Mouse (Mus musculus) fat pad, adult 2 months (tissue): ENCODE measurements at regions not wholly inside any gene's neighbourhood (a gene's known extent, or its start where the extent isn't known, plus 50 kb on each side); places are given as distances from the start of the nearest gene placed in this dataset.

ENCODE experiments used
- DNase-seq: peaks from one replicate; pipeline ENCODE4 v3.0.0-alpha.2; 2011; ENCODE audit warnings: low read depth, low spot score; ENCODE audit errors: extremely low read depth

DNA sequence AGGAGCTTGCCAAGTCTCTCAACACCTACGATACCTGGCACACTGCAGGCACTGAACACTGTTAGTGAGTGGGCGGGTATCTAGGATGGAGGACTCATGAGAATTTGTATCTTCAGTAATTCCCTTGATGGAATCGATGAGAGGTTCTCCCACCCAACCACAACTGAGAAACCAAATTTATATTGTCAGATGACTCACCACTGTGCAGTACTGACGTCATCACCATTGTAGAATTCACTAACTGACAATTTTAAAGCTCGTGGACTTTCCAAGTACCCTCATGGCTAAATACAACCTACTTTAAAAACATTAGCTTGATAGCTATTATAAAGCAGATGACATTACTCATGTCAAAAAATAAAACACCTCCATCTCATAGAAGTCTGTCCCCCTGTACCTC, 128.4 kb upstream of the Mtap start:
- DNase-seq = no peak

GRCm38 (mm10) chr4:89001470-89001869, 121.5 kb upstream of the Ifne start:
- no peak for DNase-seq

DNA sequence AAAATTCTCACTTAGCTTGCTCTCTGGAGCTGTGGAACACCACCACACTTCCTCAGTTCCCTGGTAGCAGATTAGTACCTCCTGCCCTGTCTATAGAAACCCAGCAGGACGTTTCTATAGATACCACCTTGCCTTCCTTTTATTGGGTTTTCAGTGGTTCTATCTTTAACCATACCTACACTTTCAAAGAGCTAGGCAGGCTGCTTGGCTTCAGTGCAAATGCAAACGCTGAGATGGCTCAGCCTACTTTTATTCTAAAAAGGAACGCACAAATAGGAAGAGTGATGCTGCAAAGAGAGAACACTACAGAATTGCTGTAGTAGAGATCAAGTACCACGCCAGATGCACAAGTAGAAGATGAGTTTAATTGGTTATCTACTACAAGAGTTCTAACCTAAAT, 120.9 kb upstream of the Ifne start:
- no peak for DNase-seq

GRCm38 (mm10) chr4:89000200-89000599, 120.2 kb upstream of the Ifne start:
- peak; percentile 13 for DNase-seq

DNA sequence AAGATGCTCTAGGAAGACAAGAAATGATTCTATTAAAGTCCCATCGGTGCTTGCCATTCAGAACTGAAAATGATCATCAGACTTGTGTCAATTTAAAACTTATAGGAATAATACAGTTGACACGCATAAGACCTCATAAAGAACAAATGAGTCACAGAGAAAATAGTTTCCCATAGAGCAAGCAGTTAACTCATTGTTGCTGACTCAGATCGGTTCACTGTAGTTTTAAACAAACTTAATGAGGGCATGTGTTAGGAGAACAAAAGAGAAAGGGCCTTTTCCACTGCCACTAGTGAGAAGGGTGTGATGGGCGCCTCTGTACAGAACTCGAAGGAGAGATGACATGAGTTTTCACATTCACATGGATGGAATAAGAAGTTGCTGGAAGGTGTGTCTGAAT, 118.3 kb upstream of the Ifne start:
- DNase-seq = no peak

DNA sequence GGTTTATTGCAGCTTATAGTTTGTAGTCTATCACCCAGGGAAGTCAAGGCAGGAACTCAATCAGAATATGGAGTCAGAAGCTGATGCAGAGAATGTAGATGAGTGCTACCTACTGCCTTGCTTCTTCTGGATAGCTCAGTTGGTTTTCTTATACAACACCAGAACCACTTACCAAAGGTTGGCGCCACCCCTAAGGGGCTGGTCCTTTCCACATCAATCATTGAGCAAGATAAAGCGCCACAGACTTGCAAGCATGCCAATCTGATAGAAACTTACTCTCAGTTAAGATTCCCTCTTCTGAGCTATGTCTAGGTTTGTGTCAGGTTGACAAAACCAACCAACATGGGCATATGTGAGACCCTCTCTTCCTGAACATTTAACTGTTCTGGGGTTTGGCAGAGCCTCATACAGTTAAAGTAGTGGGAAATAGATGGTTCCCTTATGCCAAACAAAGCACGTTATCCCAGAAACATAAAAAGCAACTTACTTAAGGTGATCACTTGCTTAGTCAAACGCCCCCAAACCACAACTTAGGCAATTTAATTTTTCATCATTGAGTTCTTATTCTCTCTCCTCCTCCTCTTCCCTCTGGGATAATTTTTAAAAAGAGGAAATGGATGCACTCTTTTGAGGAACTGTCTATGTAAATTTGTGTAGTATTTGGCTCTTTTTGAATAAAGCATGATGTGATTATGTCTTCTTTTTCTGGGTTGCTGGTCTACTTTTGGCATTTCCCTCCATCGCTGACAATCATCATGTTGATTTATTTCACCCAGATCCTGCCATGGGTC, 115.3 kb upstream of the Ifne start:
- DNase-seq = no peak

GRCm38 (mm10) chr4:88994486-88994885, 114.5 kb upstream of the Ifne start:
- DNase-seq = no peak

- no peak for DNase-seq
Measured at GRCm38 (mm10) chr4:88992498-88992897, 112.5 kb upstream of the Ifne start.

DNA sequence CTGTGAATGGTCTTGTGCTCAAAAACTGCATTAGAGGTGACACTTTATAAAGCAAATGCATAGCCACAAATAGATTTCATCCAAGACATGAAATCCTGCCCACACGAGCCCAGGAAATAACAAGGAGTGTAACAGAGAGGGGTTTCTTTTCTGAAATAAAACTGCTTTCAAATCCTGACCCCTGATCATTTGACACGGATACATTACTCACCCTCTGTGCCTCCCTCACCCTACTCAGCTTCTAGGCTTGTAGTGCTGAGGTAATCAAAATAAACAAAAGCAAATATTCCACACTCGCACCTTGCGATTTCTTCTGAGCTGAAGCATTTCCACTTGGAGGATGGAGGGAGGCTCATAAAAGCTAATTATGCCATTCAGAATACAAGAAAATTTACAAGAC, 108.4 kb upstream of the Ifne start:
- DNase-seq = no peak

DNA sequence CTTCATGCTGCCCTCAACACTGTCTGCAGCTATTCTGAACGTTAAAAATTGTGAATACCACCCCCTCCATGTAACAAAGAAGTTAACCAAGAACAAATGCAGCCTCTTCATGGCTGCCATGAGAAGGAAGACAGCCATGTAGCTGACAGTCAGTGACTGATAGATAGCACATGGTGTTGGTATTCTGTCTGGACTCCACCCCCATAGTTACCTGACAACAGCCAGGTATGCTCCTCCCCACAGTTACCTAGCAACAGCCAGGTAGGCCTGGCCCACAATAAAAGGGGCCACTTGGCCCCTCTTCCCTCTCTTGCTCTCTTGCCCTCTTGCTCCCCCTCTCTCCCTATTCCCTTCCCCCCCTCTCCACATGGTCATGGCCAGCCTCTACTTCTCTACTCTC, 107.1 kb upstream of the Ifne start:
- no peak for DNase-seq

DNA sequence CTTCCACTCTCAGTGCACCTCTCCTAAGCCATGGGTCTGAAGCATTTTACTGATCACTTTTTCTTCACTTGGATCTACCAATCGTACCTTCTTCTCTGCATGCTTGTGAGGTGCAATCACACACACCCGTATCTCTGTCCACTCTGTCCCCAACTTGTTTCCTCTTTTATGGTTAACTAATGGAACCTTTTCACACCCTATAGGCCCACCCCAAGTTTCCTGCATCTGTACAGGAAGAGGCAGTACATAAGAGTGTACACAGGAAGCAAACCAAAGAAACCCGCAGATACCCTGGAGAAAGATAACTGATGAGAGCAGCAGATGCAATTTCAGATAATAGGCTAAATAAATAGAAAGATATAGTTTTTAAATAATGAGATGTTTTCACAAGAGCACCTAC, 102.5 kb upstream of the Ifne start:
- DNase-seq = no peak

DNA sequence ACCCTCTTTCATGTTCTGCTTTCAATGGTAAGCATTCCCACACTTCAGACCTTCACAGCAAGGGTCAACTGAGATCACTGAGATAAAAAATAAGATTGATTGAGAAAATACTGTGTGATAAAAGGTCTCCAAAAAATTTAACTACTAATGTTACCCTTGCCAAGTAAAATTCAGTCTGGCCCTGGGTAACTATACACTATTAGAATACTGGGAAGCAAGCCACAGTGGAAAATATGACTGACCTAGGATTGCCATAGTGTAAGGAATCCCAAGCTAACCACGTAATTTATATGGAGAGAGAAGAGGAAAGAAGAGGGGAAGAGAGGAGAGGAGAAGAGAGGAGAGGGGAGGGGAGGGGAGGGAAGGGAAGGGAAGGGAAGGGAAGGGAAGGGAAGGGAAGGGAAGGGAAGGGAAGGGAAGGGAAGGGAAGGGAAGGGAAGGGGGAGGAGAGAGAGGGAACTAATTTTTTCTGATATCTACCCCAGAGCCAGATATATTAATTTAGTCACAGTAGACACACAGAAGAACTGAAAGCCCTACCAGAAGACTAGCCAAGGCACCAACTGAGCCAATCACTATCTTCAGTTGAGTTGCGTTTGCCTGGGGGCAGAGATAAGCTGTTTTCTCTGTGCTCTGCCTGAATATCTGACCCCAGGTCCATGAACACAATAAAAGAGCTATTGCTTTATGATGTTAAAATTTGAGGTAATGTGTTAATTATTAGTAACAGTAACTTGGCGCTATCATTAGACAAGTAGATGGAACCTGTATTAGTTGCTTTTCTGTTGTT, 97.3 kb upstream of the Ifne start:
- DNase-seq = no peak

DNA sequence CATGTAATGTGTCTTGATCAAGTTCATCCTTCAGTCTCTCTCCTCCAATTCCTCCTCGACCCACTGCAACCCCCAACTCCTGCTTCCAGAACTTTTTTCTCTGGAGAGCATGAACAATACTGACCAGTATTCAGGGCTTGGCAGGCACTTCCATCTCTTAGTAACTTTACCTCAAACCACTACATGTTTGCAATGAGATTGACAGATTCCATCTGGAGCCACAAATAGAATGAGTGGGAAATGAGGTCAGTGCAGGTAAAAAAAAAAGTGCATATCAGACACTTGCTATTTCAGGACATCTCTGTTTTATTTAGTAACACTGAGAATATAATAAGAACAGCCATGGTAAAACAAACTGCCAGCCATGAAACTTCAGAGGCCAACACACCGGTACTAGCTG, 94.5 kb upstream of the Ifne start:
- no peak for DNase-seq

DNA sequence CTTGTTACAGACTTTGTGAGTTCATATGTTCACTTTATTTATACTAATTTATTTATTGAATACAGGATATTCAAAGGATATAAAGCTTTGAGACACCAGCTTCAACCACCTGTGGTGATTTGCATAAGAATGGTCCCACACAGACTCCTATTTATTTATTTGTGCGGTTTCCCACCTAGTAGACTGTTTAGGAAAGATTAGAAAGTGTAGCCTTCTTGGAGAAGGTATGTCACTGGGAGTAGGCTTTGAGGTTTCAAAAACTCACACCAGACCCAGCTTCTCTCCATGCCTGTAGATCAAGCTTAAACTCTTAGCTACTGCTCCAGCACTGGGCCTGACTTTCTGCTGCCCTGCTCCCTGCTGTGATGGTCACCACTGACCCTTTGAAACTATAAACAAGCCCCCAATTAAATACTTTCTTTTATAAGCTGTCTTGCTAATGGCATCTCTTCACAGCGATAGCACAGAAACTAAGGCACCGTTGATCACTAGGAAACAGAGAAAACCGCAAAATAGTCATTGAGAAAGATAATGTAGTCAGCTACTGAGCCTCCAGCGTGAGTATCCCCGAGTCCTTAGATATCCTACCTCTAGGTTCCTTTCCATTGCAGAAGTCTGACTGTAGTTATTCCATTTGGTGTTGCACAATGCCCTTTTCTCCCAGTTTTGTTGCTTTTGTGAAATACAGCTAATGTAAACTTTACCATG, 89.3 kb upstream of the Ifne start:
- no peak for DNase-seq

- no peak for DNase-seq
Measured at GRCm38 (mm10) chr4:88959621-88960020, 79.6 kb upstream of the Ifne start.

GRCm38 (mm10) chr4:88956605-88957004, 76.6 kb upstream of the Ifne start:
- DNase-seq = no peak

DNA sequence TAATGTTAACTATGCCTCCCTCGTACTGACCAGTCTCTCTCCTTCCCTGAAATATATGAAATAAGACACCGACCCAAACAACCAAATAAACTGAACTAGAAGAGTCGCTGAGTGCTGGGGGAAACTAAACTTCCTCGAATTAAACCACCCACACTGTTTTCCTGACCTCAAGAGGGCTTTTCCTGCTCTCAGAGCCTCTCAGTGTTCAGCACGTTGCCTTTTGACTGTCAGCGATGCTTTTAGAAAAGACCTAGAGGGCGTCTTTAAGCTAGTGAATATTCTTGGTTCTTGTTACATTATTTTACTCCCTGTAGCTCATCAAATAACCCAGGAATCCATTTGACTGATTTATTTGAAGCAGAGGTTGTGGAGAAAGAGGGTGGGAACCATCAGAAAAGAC, 76.2 kb upstream of the Ifne start:
- DNase-seq = no peak

- peak; percentile 11 for DNase-seq
Measured at GRCm38 (mm10) chr4:88955571-88955970, 75.6 kb upstream of the Ifne start.

- DNase-seq = no peak
Measured at GRCm38 (mm10) chr4:88954045-88954444, 74.0 kb upstream of the Ifne start.

DNA sequence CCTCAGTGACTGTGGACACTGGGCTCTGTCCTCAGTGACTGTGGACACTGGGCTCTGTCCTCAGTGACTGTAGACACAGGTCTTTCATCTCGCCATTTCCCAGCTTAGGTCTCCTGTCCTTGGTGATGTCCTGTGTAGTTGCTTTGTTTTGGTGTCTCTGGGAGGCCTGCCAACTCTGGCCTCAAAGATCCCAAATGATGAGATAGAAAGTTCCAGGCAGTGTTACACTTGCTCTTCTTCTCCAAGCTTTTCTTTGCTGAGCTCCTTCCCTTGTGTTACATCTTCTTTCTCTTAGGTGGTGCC, 71.0 kb upstream of the Ifne start:
- DNase-seq = no peak

DNA sequence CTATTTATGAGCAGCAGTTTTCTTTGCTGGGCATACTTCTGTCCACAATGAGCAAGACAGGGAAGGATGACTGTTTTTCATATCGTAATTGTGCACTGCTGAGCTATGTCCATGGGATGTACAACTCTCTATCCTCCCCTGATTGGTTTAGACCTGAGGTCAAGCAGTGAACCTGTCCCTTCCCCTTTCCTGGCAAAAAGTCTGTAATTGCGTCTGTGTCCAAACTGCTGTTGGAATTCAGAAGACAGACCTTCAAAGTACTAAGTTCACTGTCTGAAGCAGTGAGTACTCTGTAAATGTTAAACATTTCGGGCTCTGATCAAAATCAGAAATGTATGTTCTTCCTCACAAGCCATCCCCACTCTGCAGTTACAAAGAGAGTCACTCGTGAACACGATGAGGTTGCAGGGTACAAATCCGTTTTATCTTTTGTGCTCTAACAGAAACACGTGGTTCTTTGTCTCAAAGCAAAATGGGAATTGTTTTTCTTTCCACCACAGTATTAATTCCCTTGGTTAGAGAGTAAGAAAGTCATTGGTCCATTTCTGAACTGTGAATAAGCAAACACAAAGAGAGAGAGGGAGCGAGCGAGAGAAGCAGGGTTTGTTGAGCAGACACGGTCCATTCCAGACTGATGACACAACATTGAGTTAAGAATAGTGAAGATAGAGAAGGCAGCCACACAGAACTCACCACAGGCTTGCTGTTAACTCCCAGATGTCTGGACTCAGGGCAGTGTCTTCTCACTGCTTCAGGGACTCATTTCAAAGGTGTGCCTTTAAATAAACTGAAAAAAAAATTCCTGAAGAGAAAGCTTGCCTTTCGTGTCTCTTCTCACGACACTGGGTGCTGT, 70.4 kb upstream of the Ifne start:
- no peak for DNase-seq
